Mouse (Mus musculus) E14TG2a.4 (cell line): Measurements from ENCODE around the gene Cblb.

Experiments
- H3K27me3 ChIP-seq: 2 replicates; pipeline ENCODE4 v1.6.1; 2014; ENCODE audit warnings: low read length, control low read depth; ENCODE audit not compliant: insufficient read depth
- H3K36me3 ChIP-seq: 2 replicates; pipeline ENCODE4 v1.6.1; 2014; ENCODE audit warnings: low read length, control low read depth; ENCODE audit not compliant: insufficient read depth
- H3K4me1 ChIP-seq: replicated peaks from 2 replicates; pipeline ENCODE4 v1.6.1; 2014; ENCODE audit warnings: low read depth, low read length, control low read depth
- H3K4me3 ChIP-seq: replicated peaks from 2 replicates; pipeline ENCODE4 v1.5.1; 2014; ENCODE audit warnings: mild to moderate bottlenecking, low read length
- H3K9me3 ChIP-seq: 2 replicates; pipeline ENCODE4 v1.6.1; 2014; ENCODE audit warnings: low read length, control low read depth
- CTCF ChIP-seq: conservative IDR thresholded peaks from 2 replicates; pipeline ENCODE4 v1.5.1; 2014; ENCODE audit warnings: low read length
- NANOG ChIP-seq: IDR thresholded peaks from 2 replicates; pipeline ENCODE4 v1.6.1; 2014; ENCODE audit warnings: borderline replicate concordance, low read length, mixed read lengths
- POU5F1 ChIP-seq: IDR thresholded peaks from 2 replicates; pipeline ENCODE4 v1.6.1; 2014; ENCODE audit warnings: low read length, borderline replicate concordance

Cblb gene

DNA sequence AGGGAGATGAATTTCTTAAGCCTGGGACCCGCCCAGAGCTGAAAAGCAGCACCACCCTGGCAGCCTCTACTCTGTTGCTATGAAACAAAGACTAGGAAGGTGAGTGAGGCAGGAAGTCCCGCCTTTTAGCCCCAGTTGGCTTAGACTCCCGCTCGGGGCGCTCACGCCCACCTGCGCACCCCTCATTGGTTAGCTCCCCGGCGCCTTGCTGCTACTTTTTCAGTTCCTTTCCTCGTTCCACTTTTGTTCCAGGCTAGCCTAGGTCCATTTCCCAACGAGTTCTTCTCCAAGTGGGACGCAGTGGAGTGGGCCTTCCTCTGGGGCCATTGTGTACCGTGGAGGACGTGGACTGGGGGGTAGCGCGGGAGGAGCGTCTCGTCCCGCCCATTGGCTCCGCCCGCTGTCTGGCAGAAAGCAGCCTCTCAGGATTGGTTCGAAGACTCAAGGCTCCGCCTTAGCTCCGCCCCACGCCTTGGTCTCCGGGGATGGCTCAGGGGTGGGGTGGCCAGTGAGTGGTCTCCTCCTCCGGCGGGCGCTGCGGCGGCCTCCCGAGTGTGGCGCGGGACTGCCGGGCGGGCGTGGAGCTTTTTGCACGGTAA lies at the start of gene Cblb:
TSS of gene Cblb (plus strand) at position 135 of the 599 bp plus-strand sequence.
- Histone ChIP-seq H3K27me3 (no peaks in the 10 kb centered on the region), H3K4me3 (peak within 1 kb of the TSS; percentile 97), H3K4me1 (peaks cover 15% of the 10 kb centered on the region), H3K9me3 (no peaks in the 10 kb centered on the region), H3K36me3 (peaks cover 19% of the 10 kb centered on the region)
- TF ChIP-seq CTCF (no peak), NANOG (no peak), POU5F1 (no peak)

DNA sequence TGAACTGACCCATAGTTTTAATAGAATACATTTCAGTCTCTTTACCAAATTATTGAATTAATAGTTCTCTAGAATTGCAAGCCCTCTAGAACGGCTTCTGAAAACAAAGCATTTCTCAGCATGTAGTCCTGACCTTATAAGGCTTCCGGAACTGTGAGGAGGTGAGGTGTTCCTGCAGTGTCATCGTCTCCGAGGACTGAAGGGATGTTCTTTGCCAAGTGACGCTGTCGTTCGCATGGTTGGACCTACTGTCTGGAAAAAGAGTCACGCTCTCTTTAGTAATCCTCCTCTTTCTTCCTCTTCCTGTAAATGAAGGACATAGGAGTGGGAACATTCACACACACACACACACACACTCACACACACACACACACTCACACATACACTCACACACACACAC lies 45.6 kb upstream of the Cblb start:
- Histone ChIP-seq H3K4me1 (no peaks in the 10 kb centered on the region), H3K9me3 (peaks cover 16% of the 10 kb centered on the region; the same call in 1 of the 2 replicates), H3K4me3 (no peak overlapping the region), H3K36me3 (no peaks in the 10 kb centered on the region), H3K27me3 (no peaks in the 10 kb centered on the region)
- no peak for TF ChIP-seq CTCF
- TF ChIP-seq POU5F1: no peak
- TF ChIP-seq NANOG: no peak

DNA sequence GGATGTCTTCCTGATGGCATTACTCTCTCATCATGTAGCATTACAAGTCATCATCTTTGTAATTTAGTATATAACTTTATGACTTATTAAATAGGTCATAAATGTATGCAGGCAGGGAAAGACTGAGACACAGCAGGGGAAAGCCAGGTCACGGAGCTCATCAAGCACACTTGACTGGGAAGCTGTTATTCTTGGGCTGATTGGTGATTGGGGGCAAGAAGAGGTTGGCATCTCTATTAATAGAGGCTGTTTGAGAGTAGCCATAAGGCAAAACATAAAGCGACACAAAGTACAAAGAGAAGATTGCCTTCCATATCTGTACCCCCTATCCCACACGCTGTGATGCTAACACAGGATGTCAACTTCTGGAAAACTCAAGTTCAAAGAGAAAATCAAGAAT lies 44.8 kb upstream of the Cblb start:
- H3K4me3 ChIP-seq: no peak overlapping the region
- TF ChIP-seq NANOG (no peak), CTCF (no peak), POU5F1 (no peak)
- H3K27me3 ChIP-seq: no peaks in the 10 kb centered on the region
- H3K4me1 ChIP-seq: no peaks in the 10 kb centered on the region
- H3K9me3 ChIP-seq: peaks cover 8% of the 10 kb centered on the region; the same call in 1 of the 2 replicates
- no peaks in the 10 kb centered on the region for H3K36me3 ChIP-seq

DNA sequence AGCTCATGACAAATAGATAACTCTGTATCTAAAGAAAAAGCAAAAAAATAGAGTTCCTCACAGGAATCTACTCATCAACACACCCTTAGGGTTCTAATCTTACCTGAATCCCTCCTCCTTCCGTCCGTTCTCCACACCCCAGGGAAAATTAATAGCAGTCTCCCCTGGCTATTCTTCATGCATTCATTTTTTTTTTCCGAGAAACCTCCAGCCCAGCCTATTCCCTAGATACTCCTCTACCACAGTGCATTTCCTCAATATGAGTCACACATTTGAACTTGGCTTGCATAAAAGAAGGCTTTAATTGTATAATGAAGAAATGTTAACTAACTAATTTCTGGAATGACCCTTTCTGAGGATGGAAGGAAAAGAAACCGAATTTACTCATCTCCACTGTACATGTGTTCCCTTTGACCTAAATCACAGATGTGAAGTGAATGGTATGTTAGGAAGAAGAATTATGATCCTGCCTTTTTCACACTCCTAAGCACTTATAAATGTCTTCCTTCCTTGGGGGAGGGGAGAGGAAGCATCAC lies 43.9 kb upstream of the Cblb start:
- TF ChIP-seq POU5F1: no peak
- no peak for TF ChIP-seq CTCF
- no peak for TF ChIP-seq NANOG
- H3K9me3 ChIP-seq: no peaks in the 10 kb centered on the region
- no peaks in the 10 kb centered on the region for H3K36me3 ChIP-seq
- no peaks in the 10 kb centered on the region for H3K27me3 ChIP-seq
- no peaks in the 10 kb centered on the region for H3K4me1 ChIP-seq
- H3K4me3 ChIP-seq: no peak overlapping the region

DNA sequence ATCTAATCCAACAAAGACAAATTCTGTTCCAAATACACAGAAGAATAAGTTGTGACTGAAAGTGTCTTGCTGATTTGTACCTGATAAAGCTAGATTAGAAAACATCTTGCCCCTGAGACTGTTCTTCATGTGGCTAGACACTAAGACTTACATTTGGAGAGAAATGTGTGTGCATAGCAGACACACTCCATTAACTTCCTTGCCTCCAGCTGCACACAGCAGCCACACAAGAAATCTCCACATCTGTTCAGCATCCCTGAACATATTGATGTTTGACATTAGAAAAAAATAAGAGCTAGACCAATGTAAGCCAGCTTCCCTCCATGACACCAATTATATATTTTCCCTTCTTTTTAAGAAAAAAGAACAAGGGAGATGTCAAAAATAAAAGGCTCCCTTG lies 43.0 kb upstream of the Cblb start:
- peaks cover 7% of the 10 kb centered on the region for H3K9me3 ChIP-seq
- TF ChIP-seq CTCF (no peak), NANOG (no peak), POU5F1 (no peak)
- H3K27me3 ChIP-seq: no peaks in the 10 kb centered on the region
- H3K4me1 ChIP-seq: no peaks in the 10 kb centered on the region
- no peaks in the 10 kb centered on the region for H3K36me3 ChIP-seq
- H3K4me3 ChIP-seq: no peak overlapping the region

DNA sequence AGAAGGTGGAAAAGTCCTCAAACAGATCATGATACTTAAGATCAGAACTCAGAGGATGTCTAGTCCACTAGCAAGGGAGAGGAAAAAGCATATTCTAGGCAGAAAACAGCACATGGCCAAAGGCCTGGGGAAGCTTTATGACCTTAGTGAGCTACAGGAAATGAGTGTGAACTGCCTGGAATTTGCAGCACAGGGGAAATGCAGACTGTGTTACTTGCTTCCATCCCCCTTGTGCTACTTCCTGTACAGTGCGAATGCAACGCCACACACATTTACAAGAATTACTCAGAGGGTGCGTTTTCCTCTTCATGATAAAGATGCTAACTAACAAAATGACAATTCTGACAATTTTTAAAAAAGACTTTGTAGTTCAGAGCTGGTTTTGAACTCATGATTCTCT lies 41.8 kb upstream of the Cblb start:
- no peak overlapping the region for H3K4me3 ChIP-seq

DNA sequence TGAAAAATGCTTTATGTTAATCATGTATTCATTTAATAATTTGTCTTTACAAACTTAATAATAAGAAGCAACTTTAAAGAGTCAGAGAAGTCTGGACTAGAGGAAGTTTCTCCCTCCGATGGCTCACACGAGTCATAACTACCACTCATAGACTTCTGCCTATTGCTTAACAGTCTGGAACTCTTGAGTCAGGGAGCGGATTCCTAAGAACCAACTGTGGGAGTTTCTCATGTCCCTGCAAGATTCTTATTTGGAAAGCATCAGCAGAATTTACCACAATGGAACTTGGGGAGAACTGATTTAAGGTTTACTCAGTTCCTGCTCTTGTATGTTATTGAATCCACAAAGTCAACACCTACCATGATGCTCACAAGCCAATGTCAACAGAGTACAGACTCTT lies 31.0 kb upstream of the Cblb start:
- TF ChIP-seq NANOG: no peak
- TF ChIP-seq CTCF: no peak
- no peak for TF ChIP-seq POU5F1
- H3K27me3 ChIP-seq: no peaks in the 10 kb centered on the region

More for the DNA sequence above, 41.8 kb upstream of the Cblb start:
- no peaks in the 10 kb centered on the region for H3K27me3 ChIP-seq
- TF ChIP-seq CTCF (no peak), NANOG (no peak)
- H3K36me3 ChIP-seq: no peaks in the 10 kb centered on the region
- H3K9me3 ChIP-seq: peaks cover 10% of the 10 kb centered on the region
- no peaks in the 10 kb centered on the region for H3K4me1 ChIP-seq

DNA sequence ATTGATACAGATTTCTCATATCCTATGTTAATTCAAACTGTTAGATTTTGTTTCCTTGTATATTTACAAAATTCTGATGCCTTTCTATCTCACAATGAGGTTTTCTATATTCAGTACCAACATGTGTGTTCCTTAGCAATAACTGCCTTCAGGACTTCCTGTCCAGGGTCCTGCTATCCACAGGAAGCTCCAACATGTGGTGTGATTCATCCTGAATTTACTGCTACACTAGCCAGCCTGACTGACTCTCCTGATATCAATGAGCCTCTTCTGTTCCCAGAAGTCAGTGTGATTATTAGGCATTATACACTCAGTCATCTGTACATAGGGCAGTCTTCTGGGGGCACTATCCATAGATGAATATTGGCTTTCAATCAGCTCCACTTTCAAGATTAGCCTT lies 30.2 kb upstream of the Cblb start:
- TF ChIP-seq POU5F1 (no peak), NANOG (no peak), CTCF (no peak)
- no peaks in the 10 kb centered on the region for H3K36me3 ChIP-seq

More for the DNA sequence above, 31.0 kb upstream of the Cblb start:
- Histone ChIP-seq H3K9me3 (no peaks in the 10 kb centered on the region), H3K4me1 (no peaks in the 10 kb centered on the region), H3K36me3 (no peaks in the 10 kb centered on the region), H3K4me3 (no peak overlapping the region)

DNA sequence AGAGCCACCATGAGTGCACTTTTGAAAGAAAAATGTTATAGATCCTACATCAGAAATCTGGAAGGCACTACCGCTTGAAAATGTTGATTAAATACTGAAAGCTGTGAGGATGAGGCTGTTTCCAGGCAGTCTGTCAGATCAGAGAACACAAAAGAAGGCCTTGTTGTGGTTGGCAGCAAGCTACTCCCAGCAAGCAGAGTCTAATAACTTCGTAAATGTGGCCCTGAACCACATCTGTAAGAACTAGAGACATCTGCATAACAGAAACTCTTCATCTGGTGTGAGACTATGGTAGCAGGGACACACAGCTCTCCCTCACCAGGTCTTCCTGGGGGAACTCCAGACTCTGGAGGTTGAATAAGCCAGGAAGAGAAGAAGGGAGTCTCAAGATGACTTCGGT lies 24.0 kb upstream of the Cblb start:
- Histone ChIP-seq H3K4me3 (no peak overlapping the region), H3K4me1 (no peaks in the 10 kb centered on the region), H3K9me3 (no peaks in the 10 kb centered on the region), H3K27me3 (no peaks in the 10 kb centered on the region), H3K36me3 (no peaks in the 10 kb centered on the region)
- TF ChIP-seq NANOG (no peak), POU5F1 (no peak), CTCF (no peak)

More for the DNA sequence above, 30.2 kb upstream of the Cblb start:
- no peaks in the 10 kb centered on the region for H3K4me1 ChIP-seq
- no peaks in the 10 kb centered on the region for H3K9me3 ChIP-seq
- H3K4me3 ChIP-seq: no peak overlapping the region
- no peaks in the 10 kb centered on the region for H3K27me3 ChIP-seq
